ENCODE assay signal across 8 mouse cellular contexts in genomic region chr6:32479193-32479758, GRCm38 (mm10).
DNase-seq lines count a peak whose midpoint lies in the region; ATAC-seq and TF ChIP-seq lines count a peak whose summit lies in the region.

No protein-coding gene starts in this region.

- H3K4me3 ChIP-seq in forebrain, embryonic 10.5 days, result no peak overlapping the region
- H3K4me3 ChIP-seq in forebrain, embryonic 14.5 days (ENCODE audit: low read depth, low read length), result no peak overlapping the region
- no peak overlapping the region for H3K4me3 ChIP-seq in kidney, adult 2 months (ENCODE audit: insufficient read depth, low read depth, low read length)
- H3K4me3 ChIP-seq in limb, embryonic 14.5 days (replicated peaks; ENCODE audit: low read length), result no peak overlapping the region
- H3K4me3 ChIP-seq in midbrain, embryonic 16.5 days (ENCODE audit: low read depth, low read length), result no peak overlapping the region
- H3K4me3 ChIP-seq in stomach, postnatal 0 days (ENCODE audit: low read depth, low read length), result no peak overlapping the region

- peak; percentile 28 for DNase-seq in forebrain, embryonic 10.5 days (ENCODE audit: extremely low spot score, low spot score)
- no peak for DNase-seq in forebrain, embryonic 14.5 days (ENCODE audit: low spot score)
- peak; percentile 82 to 88 for DNase-seq in cerebellum, adult 18-20 months
- DNase-seq in gastrocnemius, postnatal 25 days, result peak; percentile 82
- DNase-seq in kidney, adult 2 months, result peak; percentile 69
- DNase-seq in limb, embryonic 14.5 days (ENCODE audit: low spot score), result peak; percentile 63
- DNase-seq in stomach, postnatal 0 days (ENCODE audit: low spot score), result peak; percentile 45

- peaks cover 45% of the 10 kb centered on the region for H3K4me1 ChIP-seq in forebrain, embryonic 10.5 days
- H3K4me1 ChIP-seq in forebrain, embryonic 14.5 days (ENCODE audit: control insufficient read depth, insufficient read depth, low read length), result 0 out of 2 replicates have a peak, but pooled peaks cover 6% of the 10 kb centered on the region
- no peaks in the 10 kb centered on the region for H3K4me1 ChIP-seq in kidney, adult 2 months (ENCODE audit: control insufficient read depth, insufficient read depth, low read length)
- H3K4me1 ChIP-seq in limb, embryonic 14.5 days (ENCODE audit: control insufficient read depth, insufficient read depth, low read length), result 0 out of 2 replicates have a peak, but pooled peaks cover 5% of the 10 kb centered on the region
- peaks cover 13% of the 10 kb centered on the region for H3K4me1 ChIP-seq in midbrain, embryonic 16.5 days (ENCODE audit: control insufficient read depth, insufficient read depth, low read length)
- no peaks in the 10 kb centered on the region for H3K4me1 ChIP-seq in stomach, postnatal 0 days (replicated peaks; ENCODE audit: control insufficient read depth, insufficient read depth)

- no peaks in the 10 kb centered on the region for H3K9me3 ChIP-seq in forebrain, embryonic 10.5 days
- H3K9me3 ChIP-seq in forebrain, embryonic 14.5 days (replicated peaks; ENCODE audit: control insufficient read depth, low read length), result no peaks in the 10 kb centered on the region
- H3K9me3 ChIP-seq in limb, embryonic 14.5 days (ENCODE audit: control insufficient read depth, low read length), result no peaks in the 10 kb centered on the region
- H3K9me3 ChIP-seq in midbrain, embryonic 16.5 days (replicated peaks; ENCODE audit: control insufficient read depth, low read length, poor library complexity, severe bottlenecking), result no peaks in the 10 kb centered on the region
- no peaks in the 10 kb centered on the region for H3K9me3 ChIP-seq in stomach, postnatal 0 days (ENCODE audit: control insufficient read depth, low read length)

- no peak for TF ChIP-seq EP300 in stomach, postnatal 0 days (optimal IDR thresholded peaks at IDR 0.05)

- H3K4me2 ChIP-seq in forebrain, embryonic 14.5 days (ENCODE audit: low read length), result no peak overlapping the region
- no peak overlapping the region for H3K4me2 ChIP-seq in limb, embryonic 14.5 days (replicated peaks; ENCODE audit: low read depth, low read length, severe bottlenecking)
- no peak overlapping the region for H3K4me2 ChIP-seq in midbrain, embryonic 16.5 days (ENCODE audit: low read length)
- H3K4me2 ChIP-seq in stomach, postnatal 0 days (replicated peaks; ENCODE audit: low read depth), result no peak overlapping the region

- peak overlapping the region; percentile 25; the same call in 1 of the 2 replicates for H3K27ac ChIP-seq in forebrain, embryonic 10.5 days
- H3K27ac ChIP-seq in forebrain, embryonic 14.5 days (ENCODE audit: low read depth, low read length), result no peak overlapping the region
- no peak overlapping the region for H3K27ac ChIP-seq in kidney, adult 2 months (ENCODE audit: insufficient read depth, low read depth, low read length)
- H3K27ac ChIP-seq in limb, embryonic 14.5 days (replicated peaks; ENCODE audit: low read depth, low read length), result no peak overlapping the region
- no peak overlapping the region for H3K27ac ChIP-seq in midbrain, embryonic 16.5 days (ENCODE audit: low read length)
- H3K27ac ChIP-seq in stomach, postnatal 0 days (replicated peaks), result peak overlapping the region; percentile 35; the same call in 1 of the 2 replicates

- H3K27me3 ChIP-seq in forebrain, embryonic 10.5 days (ENCODE audit: poor library complexity, severe bottlenecking), result no peaks in the 10 kb centered on the region
- no peaks in the 10 kb centered on the region for H3K27me3 ChIP-seq in forebrain, embryonic 14.5 days (replicated peaks; ENCODE audit: control insufficient read depth, insufficient read depth, low read length)
- no peaks in the 10 kb centered on the region for H3K27me3 ChIP-seq in kidney, adult 2 months (replicated peaks; ENCODE audit: control insufficient read depth, insufficient read depth, low read length)
- H3K27me3 ChIP-seq in limb, embryonic 14.5 days (ENCODE audit: control insufficient read depth, insufficient read depth, low read length), result no peaks in the 10 kb centered on the region
- no peaks in the 10 kb centered on the region for H3K27me3 ChIP-seq in midbrain, embryonic 16.5 days (ENCODE audit: control insufficient read depth, insufficient read depth, low read depth, low read length)
- H3K27me3 ChIP-seq in stomach, postnatal 0 days (ENCODE audit: control insufficient read depth, insufficient read depth, low read length), result no peaks in the 10 kb centered on the region

- TF ChIP-seq POLR2A in kidney, adult 2 months (IDR thresholded peaks at IDR 0.05; ENCODE audit: low read depth, low read length), result no peak
- no peak for TF ChIP-seq POLR2A in limb, embryonic 14.5 days (IDR thresholded peaks at IDR 0.05; ENCODE audit: borderline replicate concordance, extremely low read depth, insufficient read depth, insufficient read length)

- H3K9ac ChIP-seq in forebrain, embryonic 14.5 days (ENCODE audit: low read length), result no peak overlapping the region
- no peak overlapping the region for H3K9ac ChIP-seq in limb, embryonic 14.5 days (ENCODE audit: low read depth, low read length, severe bottlenecking)
- H3K9ac ChIP-seq in midbrain, embryonic 16.5 days (ENCODE audit: low read depth, low read length), result no peak overlapping the region
- no peak overlapping the region for H3K9ac ChIP-seq in stomach, postnatal 0 days (ENCODE audit: low read length)

- peak; percentile 58 for TF ChIP-seq CTCF in kidney, adult 2 months (conservative IDR thresholded peaks at IDR 0.05; ENCODE audit: insufficient read depth, insufficient read length, low read depth, low read length)
- peak; percentile 75 for TF ChIP-seq CTCF in stomach, postnatal 0 days (IDR thresholded peaks at IDR 0.05; ENCODE audit: low read depth)

- H3K36me3 ChIP-seq in forebrain, embryonic 10.5 days (replicated peaks), result no peaks in the 10 kb centered on the region
- no peaks in the 10 kb centered on the region for H3K36me3 ChIP-seq in forebrain, embryonic 14.5 days (ENCODE audit: control insufficient read depth, insufficient read depth, low read length)
- H3K36me3 ChIP-seq in kidney, adult 2 months (ENCODE audit: control insufficient read depth, insufficient read depth, low read length), result no peaks in the 10 kb centered on the region
- H3K36me3 ChIP-seq in limb, embryonic 14.5 days (ENCODE audit: control insufficient read depth, insufficient read depth, low read length), result no peaks in the 10 kb centered on the region
- no peaks in the 10 kb centered on the region for H3K36me3 ChIP-seq in midbrain, embryonic 16.5 days (ENCODE audit: control insufficient read depth, insufficient read depth, low read length)
- no peaks in the 10 kb centered on the region for H3K36me3 ChIP-seq in stomach, postnatal 0 days (ENCODE audit: control insufficient read depth, insufficient read depth, low read length)

- WGBS in forebrain, embryonic 10.5 days, result 45% methylated on average over 2 of the region's 2 CpGs
- 62% methylated on average over 2 of the region's 2 CpGs for WGBS in forebrain, embryonic 14.5 days
- 22% methylated on average over 2 of the region's 2 CpGs for whole genome bisulfite sequencing in kidney, adult 2 months
- WGBS in limb, embryonic 14.5 days, result 19% methylated on average over 2 of the region's 2 CpGs
- WGBS in midbrain, embryonic 16.5 days, result 47% methylated on average over 2 of the region's 2 CpGs
- 29% methylated on average over 2 of the region's 2 CpGs for WGBS in stomach, postnatal 0 days

- no peak for ATAC-seq in forebrain, embryonic 14.5 days
- ATAC-seq in limb, embryonic 14.5 days (ENCODE audit: low FRiP score, low read depth), result 0 out of 2 replicates have a peak, but pooled peaks have one; percentile 44
- 0 out of 2 replicates have a peak, but pooled peaks have one; percentile 25 for ATAC-seq in midbrain, embryonic 16.5 days
- peak; percentile 78; the same call in 1 of the 2 replicates for ATAC-seq in stomach, postnatal 0 days (ENCODE audit: low FRiP score, low TSS enrichment)

Comparison
In these comparisons a context has a peak if more than half of its experiments do, and no peak if none do; other contexts are left out.
1. H3K27ac ChIP-seq: peak in forebrain, embryonic 10.5 days (single experiment) and stomach, postnatal 0 days (single experiment); none in forebrain, embryonic 14.5 days (single experiment), kidney, adult 2 months (single experiment), limb, embryonic 14.5 days (single experiment) and midbrain, embryonic 16.5 days (single experiment).